Mouse (Mus musculus) heart, adult 2 months (tissue): ENCODE results near the gene Clk1.

ENCODE experiments used
- CTCF ChIP-seq: fragments of 200-600 bp; IDR thresholded peaks from 2 replicates; pipeline ENCODE4 v1.8.1; 2022; ENCODE audit warnings: antibody characterized with exemption, mild to moderate bottlenecking, moderate library complexity
- EP300 ChIP-seq: fragments of 200-500 bp; IDR thresholded peaks from 2 replicates; pipeline ENCODE4 v1.6.1; 2011; ENCODE audit warnings: low read depth, low read length, control low read depth; ENCODE audit not compliant: insufficient read depth
- POLR2A ChIP-seq: fragments of 200-500 bp; IDR thresholded peaks from 2 replicates; pipeline ENCODE4 v1.6.1; 2011; ENCODE audit warnings: mild to moderate bottlenecking, low read depth, low read length, control low read depth; ENCODE audit not compliant: insufficient read depth

- TF ChIP-seq CTCF, result no peak
- TF ChIP-seq POLR2A, result no peak
- TF ChIP-seq EP300, result no peak
Measured at GRCm38 (mm10) chr1:58403745-58404144, 20.1 kb downstream of the Clk1 start.
